Mouse (Mus musculus) gastrocnemius, postnatal 25 days (tissue): ENCODE measurements around the gene Olfr57. TPM values are rescaled to one million over a fixed set of nuclear protein-coding genes. Genes with fewer than 3 reads are reported as not detected.
"Not testable (repeated sequence)": the region's sequence is repeated elsewhere in the genome, so short reads cannot be mapped to it uniquely, and the experiment has no call there.

ENCODE experiments used
- DNase-seq: peaks from one replicate; pipeline ENCODE4 v3.0.0; 2022
- long read RNA-seq, 2 experiments: library from polyadenylated mRNA; stranded (forward); transcript quantifications; one replicate each; pipeline ENCODE4 v2.0.0; 2021
- total RNA-seq, 2 experiments: library from RNA; stranded (reverse); gene quantifications; 1 replicate in 1 of 2; 2 replicates in 1 of 2; pipeline ENCODE4 v1.2.3; 2021

The Olfr57 gene
- total RNA-seq: not detected
- long read RNA-seq, experiment 1: 0 reads
- long read RNA-seq, experiment 2: 0 reads

- DNase-seq: no peak
Observed at GRCm38 (mm10) chr10:79028441-79028840, at the start of gene Olfr57. TSS of gene Olfr57 (plus strand) at chr10:79028741.

DNA sequence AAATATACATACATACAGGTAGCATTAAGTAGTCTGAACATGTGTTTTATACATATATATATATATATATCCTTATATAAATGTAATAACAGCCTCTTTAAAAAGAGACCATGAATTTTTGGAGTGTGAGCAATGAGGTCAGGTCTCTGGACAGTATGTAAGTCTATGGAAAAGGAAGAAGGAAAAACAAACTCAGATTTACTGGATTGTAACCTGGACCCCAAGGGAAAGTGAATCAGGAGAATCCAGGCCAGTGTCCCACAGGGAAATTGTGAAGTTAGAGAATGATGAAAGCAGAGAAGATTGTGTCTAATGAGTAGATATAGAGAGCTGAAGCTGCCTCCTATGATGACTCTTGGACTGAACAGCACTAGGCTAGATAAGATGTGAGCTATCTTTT, 47.8 kb upstream of the Olfr57 start, which contains the start of gene Olfr1352:
TSS of gene Olfr1352 (plus strand) at position 301 of the 400 bp plus-strand sequence.
- no peak for DNase-seq

GRCm38 (mm10) chr10:79012172-79012571, 16.4 kb upstream of the Olfr57 start, which contains the start of gene Olfr1351:
TSS of gene Olfr1351 (plus strand) at chr10:79012472.
- DNase-seq: no peak

- not testable (repeated sequence) for DNase-seq
Observed at GRCm38 (mm10) chr10:79042457-79042856, 13.9 kb downstream of the Olfr57 start.

DNA sequence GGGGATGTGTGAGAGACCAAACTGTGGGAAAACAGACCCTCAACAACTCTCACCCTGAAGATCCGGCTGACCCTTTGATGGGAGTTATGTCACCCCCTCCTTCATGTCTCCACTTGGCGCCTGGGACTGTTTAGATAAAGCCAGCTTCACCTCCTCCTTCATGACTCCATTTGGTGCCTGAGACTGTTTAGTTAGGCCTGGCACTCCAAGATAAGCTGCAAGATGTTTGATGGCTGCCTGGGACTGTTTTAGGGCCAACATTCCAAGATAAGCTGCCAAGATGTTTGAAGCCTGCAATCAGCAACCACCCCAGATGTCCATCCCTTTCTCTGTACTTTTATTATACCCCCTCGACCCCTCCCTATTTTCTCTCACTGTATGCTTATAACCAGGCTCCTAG, 28.8 kb downstream of the Olfr57 start:
- not testable (repeated sequence) for DNase-seq

Other genes with a start within 250 kb of the Olfr57 start
- gene Slc1a6, start 248.2 kb upstream of the Olfr57 start, total RNA-seq: not detected
- gene Olfr1356, start 176.6 kb upstream of the Olfr57 start, total RNA-seq: not detected
- gene Olfr1355, start 153.2 kb upstream of the Olfr57 start, total RNA-seq: not detected
- gene Olfr1354, start 115.6 kb upstream of the Olfr57 start, total RNA-seq: not detected
- gene Olfr8, start 78.1 kb upstream of the Olfr57 start, total RNA-seq: not detected
- not detected for gene Olfr1353, start 65.4 kb upstream of the Olfr57 start, total RNA-seq
- not detected for gene Olfr1352, start 47.7 kb upstream of the Olfr57 start, total RNA-seq
- not detected for gene Olfr1351, start 16.3 kb upstream of the Olfr57 start, total RNA-seq
- gene 2610008E11Rik, start 68.9 kb downstream of the Olfr57 start, total RNA-seq: 1 to 10 TPM; 7.4 to 8.9 TPM
- gene Vmn2r80, start 120.0 kb downstream of the Olfr57 start, total RNA-seq: not detected
- not detected for gene Vmn2r81, start 219.0 kb downstream of the Olfr57 start, total RNA-seq